Mouse (Mus musculus): Measurements from ENCODE around the gene Slc13a2. TPM values are rescaled to one million over a fixed set of nuclear protein-coding genes. Genes with fewer than 3 reads are reported as not detected.

The Slc13a2 gene
- polyA plus RNA-seq, 1 experiment from 2014 or later, result not detected

GRCm38 (mm10) chr11:78364103-78364502 lies 57.9 kb downstream of the Slc13a2 start:
- Histone ChIP-seq H3K9me3 (no peaks in the 10 kb centered on the region), H3K36me3 (no peaks in the 10 kb centered on the region), H3K4me3 (no peak overlapping the region), H3K4me2 (replicated peaks) (no peak overlapping the region), H3K9ac (no peak overlapping the region), H3K27me3 (no peaks in the 10 kb centered on the region), H3K4me1 (no peaks in the 10 kb centered on the region), H3K27ac (no peak overlapping the region)
- WGBS, result 50% methylated on average over 8 of the region's 8 CpGs
- ATAC-seq (ENCODE audit: insufficient number of reproducible peaks, insufficient read depth, low FRiP score, low TSS enrichment), result no peak

DNA sequence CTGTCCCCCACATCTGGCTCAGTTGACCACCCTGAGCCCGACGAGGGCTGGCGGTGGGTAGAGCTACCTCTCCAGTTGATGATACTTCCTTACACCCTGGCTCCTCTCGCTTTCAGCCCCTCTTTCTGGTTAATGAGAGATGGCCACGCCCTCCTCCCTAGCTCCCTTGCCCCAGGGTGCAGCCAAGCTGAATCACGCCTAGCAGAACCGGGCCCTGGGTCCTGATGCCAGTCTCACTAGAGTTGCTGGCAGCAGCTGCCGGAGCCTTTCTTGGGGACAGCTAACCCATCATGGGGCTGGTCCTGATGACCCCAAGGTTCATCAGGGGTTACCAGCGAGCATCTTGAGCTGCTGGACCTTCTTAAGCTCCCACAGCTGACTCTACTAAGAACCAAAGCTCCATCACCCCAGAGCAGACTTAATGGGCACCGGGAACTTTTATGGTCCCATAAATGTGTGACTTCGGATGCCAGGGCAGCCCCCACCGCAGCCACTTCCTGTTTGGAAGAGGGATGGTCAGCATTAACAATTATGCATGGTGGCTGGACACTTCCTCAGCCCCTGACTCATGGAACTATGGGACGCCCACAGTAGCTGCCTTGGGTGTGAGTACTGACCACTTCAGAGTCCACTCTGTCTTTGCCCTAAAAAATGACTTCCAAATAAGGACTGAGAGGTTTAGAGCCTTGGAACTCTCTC lies 58.6 kb downstream of the Slc13a2 start:
- no peak for ATAC-seq (ENCODE audit: insufficient number of reproducible peaks, insufficient read depth, low FRiP score, low TSS enrichment)
- no peak overlapping the region for H3K9ac ChIP-seq
- H3K4me1 ChIP-seq, result no peaks in the 10 kb centered on the region
- no peak overlapping the region for H3K4me2 ChIP-seq (replicated peaks)
- H3K36me3 ChIP-seq, result no peaks in the 10 kb centered on the region
- no peak overlapping the region for H3K4me3 ChIP-seq
- no peak overlapping the region for H3K27ac ChIP-seq
- H3K9me3 ChIP-seq, result no peaks in the 10 kb centered on the region
- 78% methylated on average over 13 of the region's 13 CpGs for WGBS
- no peaks in the 10 kb centered on the region for H3K27me3 ChIP-seq

DNA sequence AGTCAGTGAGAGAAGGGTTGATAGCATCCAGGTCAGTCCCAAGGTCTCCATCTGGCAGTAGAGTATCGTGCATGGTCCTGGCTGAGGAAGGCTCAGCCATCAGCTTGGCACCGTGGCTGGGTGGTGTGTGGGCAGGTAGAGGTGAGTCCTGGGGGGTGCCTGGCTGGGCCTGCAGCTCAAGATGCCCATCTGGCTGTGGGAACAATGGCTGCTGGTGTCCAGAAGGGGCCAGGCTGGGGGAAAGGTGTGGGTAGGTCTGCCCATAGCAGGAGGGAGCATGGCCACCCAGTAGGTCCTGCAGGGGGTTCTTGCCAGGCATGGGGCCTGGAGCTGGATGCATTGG lies 61.3 kb downstream of the Slc13a2 start:
- Histone ChIP-seq H3K27me3 (no peaks in the 10 kb centered on the region), H3K4me1 (no peaks in the 10 kb centered on the region), H3K27ac (no peak overlapping the region), H3K9ac (no peak overlapping the region), H3K4me3 (no peak overlapping the region), H3K36me3 (no peaks in the 10 kb centered on the region), H3K4me2 (replicated peaks) (no peak overlapping the region), H3K9me3 (no peaks in the 10 kb centered on the region)
- 49% methylated on average over 2 of the region's 2 CpGs for WGBS
- peak; percentile 45; the same call in 1 of the 2 replicates for ATAC-seq (ENCODE audit: insufficient number of reproducible peaks, insufficient read depth, low FRiP score, low TSS enrichment)

DNA sequence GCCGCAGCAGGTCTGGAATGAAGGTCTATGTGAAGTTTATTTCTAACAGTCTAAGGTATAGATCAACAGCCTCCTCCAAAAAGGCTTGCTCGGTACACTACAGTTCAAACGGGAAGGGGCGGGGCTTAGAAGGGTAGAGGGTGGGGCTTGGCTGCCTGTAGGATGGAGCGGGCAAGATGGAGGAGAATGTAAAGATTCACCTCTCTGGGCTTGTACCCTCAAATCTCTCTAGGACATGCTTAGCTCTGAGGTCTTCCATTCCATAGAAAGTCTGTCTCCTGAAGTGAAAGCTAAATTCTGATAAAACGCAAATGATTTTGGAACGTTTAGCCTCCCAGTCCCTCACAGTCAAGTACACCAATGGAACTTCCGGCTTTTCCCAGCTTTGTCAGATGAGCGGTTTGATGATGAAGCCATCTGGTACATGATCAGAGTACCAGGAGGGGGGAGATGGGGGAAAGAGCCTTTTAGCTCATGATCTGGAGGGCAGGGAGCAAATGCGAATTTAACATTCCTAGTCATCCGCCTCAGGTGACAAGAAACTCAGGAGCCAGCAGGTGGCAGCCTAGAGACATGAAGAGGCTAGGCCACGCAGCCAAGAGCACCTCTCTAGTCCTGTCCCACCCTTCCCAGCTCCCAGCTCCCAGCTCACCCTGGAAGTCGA lies 61.8 kb downstream of the Slc13a2 start:
- H3K27me3 ChIP-seq, result no peaks in the 10 kb centered on the region
- 11% methylated on average over 13 of the region's 13 CpGs for WGBS
- no peak overlapping the region for H3K9ac ChIP-seq
- no peaks in the 10 kb centered on the region for H3K4me1 ChIP-seq
- ATAC-seq (ENCODE audit: insufficient number of reproducible peaks, insufficient read depth, low FRiP score, low TSS enrichment), result peak; percentile 57
- H3K4me3 ChIP-seq, result peak overlapping the region; percentile 23
- H3K9me3 ChIP-seq, result no peaks in the 10 kb centered on the region
- H3K27ac ChIP-seq, result no peak overlapping the region
- peak overlapping the region; percentile 42 for H3K4me2 ChIP-seq (replicated peaks)
- H3K36me3 ChIP-seq, result no peaks in the 10 kb centered on the region

GRCm38 (mm10) chr11:78358330-78359007 lies 63.5 kb downstream of the Slc13a2 start:
- Histone ChIP-seq H3K27ac (no peak overlapping the region), H3K36me3 (no peaks in the 10 kb centered on the region), H3K4me2 (replicated peaks) (no peak overlapping the region), H3K27me3 (no peaks in the 10 kb centered on the region), H3K4me1 (no peaks in the 10 kb centered on the region), H3K4me3 (no peak overlapping the region), H3K9me3 (no peaks in the 10 kb centered on the region), H3K9ac (no peak overlapping the region)
- 19% methylated on average over 22 of the region's 22 CpGs for WGBS
- ATAC-seq (ENCODE audit: insufficient number of reproducible peaks, insufficient read depth, low FRiP score, low TSS enrichment), result no peak

DNA sequence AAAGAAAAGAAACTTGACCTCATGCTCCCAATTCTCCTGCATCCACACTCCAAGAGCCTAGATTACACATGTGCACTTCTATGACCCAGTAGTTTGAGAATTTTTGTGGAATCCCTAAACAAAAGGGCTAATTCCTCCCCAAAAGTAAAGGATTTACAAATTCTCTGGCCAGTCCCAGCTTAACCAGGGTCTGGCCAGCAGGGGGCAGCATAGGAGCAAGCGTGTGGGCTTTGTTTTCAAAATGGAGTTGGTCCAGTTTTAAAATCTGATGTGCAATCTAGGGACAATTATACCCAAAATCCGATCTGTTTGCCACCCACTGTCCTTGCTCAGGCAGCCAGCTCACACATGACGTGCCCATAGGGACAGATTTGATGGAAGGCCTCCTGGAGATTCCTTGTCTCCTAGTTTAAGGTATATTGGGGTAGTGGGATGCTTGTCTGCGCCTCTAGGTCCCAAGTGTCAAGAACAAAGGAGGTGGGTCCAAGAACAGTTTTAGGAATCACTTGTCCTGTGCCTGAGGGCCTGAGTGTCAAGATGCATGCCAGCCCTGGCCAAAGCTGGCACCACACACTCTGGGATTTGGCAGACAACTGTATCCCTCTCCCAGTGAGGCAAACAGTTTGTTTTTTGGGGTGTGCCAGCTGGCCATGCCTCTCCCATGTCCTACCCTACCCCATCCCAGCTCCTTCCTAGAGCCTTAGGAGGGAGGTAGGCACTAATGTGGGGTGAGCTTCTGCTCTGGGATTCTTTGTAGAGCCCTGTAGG lies 66.4 kb downstream of the Slc13a2 start:
- H3K9me3 ChIP-seq, result no peaks in the 10 kb centered on the region
- ATAC-seq (ENCODE audit: insufficient number of reproducible peaks, insufficient read depth, low FRiP score, low TSS enrichment), result no peak
- H3K36me3 ChIP-seq, result no peaks in the 10 kb centered on the region
- no peak overlapping the region for H3K4me2 ChIP-seq (replicated peaks)
- WGBS, result 30% methylated on average over 4 of the region's 4 CpGs
- H3K4me1 ChIP-seq, result no peaks in the 10 kb centered on the region
- H3K9ac ChIP-seq, result no peak overlapping the region
- no peak overlapping the region for H3K4me3 ChIP-seq
- H3K27me3 ChIP-seq, result no peaks in the 10 kb centered on the region
- H3K27ac ChIP-seq, result no peak overlapping the region

DNA sequence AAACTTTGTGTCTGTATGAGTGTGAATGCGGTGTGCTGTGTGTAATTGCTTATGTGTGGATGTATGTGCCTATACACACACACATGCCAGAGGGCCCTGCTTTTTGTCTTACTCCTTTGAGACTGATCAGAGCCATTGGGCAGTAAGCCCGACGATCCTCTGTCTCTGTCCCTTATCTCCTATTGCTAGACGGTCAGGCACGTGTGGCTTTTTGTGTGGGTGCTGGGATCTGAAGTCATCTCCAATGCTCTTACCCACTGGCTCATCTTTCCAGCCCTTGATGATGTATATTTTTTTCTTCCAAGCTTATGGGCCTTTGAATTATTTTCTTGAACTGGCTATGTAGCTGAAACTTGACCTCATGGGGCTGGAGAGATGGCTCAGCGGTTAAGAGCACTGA lies 67.1 kb downstream of the Slc13a2 start:
- Histone ChIP-seq H3K36me3 (no peaks in the 10 kb centered on the region), H3K4me2 (replicated peaks) (no peak overlapping the region)
- 80% methylated on average over 6 of the region's 6 CpGs for WGBS

GRCm38 (mm10) chr11:78353081-78353480 lies 68.9 kb downstream of the Slc13a2 start:
- Histone ChIP-seq H3K4me1 (peaks cover 4% of the 10 kb centered on the region; the same call in 1 of the 2 replicates), H3K36me3 (peaks cover 13% of the 10 kb centered on the region), H3K27ac (no peak overlapping the region), H3K27me3 (no peaks in the 10 kb centered on the region), H3K9me3 (no peaks in the 10 kb centered on the region), H3K9ac (no peak overlapping the region), H3K4me2 (replicated peaks) (no peak overlapping the region), H3K4me3 (no peak overlapping the region)
- ATAC-seq (ENCODE audit: insufficient number of reproducible peaks, insufficient read depth, low FRiP score, low TSS enrichment), result no peak
- 84% methylated on average over 1 of the region's 1 CpGs for WGBS

More for the DNA sequence above, 67.1 kb downstream of the Slc13a2 start:
- Histone ChIP-seq H3K27ac (no peak overlapping the region), H3K9me3 (no peaks in the 10 kb centered on the region), H3K4me1 (no peaks in the 10 kb centered on the region), H3K4me3 (no peak overlapping the region), H3K9ac (no peak overlapping the region), H3K27me3 (no peaks in the 10 kb centered on the region)
- ATAC-seq (ENCODE audit: insufficient number of reproducible peaks, insufficient read depth, low FRiP score, low TSS enrichment), result no peak

GRCm38 (mm10) chr11:78349441-78350358 lies 72.3 kb downstream of the Slc13a2 start:
- no peak for ATAC-seq (ENCODE audit: insufficient number of reproducible peaks, insufficient read depth, low FRiP score, low TSS enrichment)
- no peak overlapping the region for H3K4me2 ChIP-seq (replicated peaks)
- WGBS, result 81% methylated on average over 4 of the region's 4 CpGs
- no peaks in the 10 kb centered on the region for H3K27me3 ChIP-seq
- no peaks in the 10 kb centered on the region for H3K9me3 ChIP-seq
- H3K9ac ChIP-seq, result no peak overlapping the region
- H3K27ac ChIP-seq, result no peak overlapping the region
- H3K4me3 ChIP-seq, result no peak overlapping the region
- peaks cover 26% of the 10 kb centered on the region for H3K4me1 ChIP-seq
- peaks cover 22% of the 10 kb centered on the region for H3K36me3 ChIP-seq

DNA sequence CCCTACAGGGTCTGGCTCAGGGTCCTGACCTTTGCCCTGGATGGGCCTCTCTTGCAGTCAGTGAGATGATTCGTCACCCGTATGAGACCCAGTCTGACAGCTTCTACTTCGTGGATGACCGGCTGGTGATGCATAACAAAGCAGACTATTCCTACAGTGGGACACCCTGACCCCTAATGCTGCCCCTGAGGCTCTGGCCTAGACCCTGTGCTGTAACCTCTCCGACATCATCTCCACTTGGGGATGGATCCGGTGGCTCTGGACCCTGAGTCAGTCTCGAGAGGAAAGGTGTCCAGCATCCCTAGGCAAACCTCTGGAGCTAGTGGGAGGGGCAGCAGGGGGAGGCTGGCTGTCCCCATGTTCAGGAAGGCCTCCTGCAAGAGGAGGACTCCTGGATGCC lies 73.5 kb downstream of the Slc13a2 start:
- H3K36me3 ChIP-seq, result peaks cover 22% of the 10 kb centered on the region
- H3K4me3 ChIP-seq, result no peak overlapping the region
- H3K9ac ChIP-seq, result no peak overlapping the region
- no peaks in the 10 kb centered on the region for H3K27me3 ChIP-seq
- no peaks in the 10 kb centered on the region for H3K9me3 ChIP-seq
- no peak overlapping the region for H3K4me2 ChIP-seq (replicated peaks)
- 41% methylated on average over 7 of the region's 7 CpGs for WGBS
- ATAC-seq (ENCODE audit: insufficient number of reproducible peaks, insufficient read depth, low FRiP score, low TSS enrichment), result no peak
- H3K27ac ChIP-seq, result no peak overlapping the region
- peaks cover 29% of the 10 kb centered on the region for H3K4me1 ChIP-seq

DNA sequence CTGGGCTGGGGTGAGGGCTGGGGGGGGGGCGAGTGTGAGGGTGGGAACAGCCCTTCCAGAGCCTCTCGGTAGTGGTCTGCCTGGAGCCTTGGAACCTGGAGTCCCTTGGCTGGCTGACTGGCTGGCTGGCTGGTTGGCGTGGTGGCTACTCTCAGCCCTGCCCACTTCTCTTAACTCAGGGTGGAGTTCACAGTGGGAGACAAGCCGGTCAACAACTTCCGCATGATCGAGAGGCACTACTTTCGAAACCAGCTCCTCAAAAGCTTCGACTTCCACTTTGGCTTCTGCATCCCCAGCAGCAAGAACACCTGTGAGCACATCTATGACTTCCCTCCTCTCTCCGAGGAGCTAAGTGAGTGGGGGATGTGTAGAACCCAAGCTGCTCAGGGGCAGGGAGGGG lies 74.1 kb downstream of the Slc13a2 start:
- Histone ChIP-seq H3K4me3 (no peak overlapping the region), H3K36me3 (peaks cover 22% of the 10 kb centered on the region), H3K9me3 (no peaks in the 10 kb centered on the region), H3K27ac (no peak overlapping the region), H3K27me3 (no peaks in the 10 kb centered on the region), H3K4me2 (replicated peaks) (no peak overlapping the region), H3K9ac (no peak overlapping the region), H3K4me1 (peaks cover 30% of the 10 kb centered on the region)
- no peak for ATAC-seq (ENCODE audit: insufficient number of reproducible peaks, insufficient read depth, low FRiP score, low TSS enrichment)
- 87% methylated on average over 9 of the region's 9 CpGs for WGBS
